Mouse (Mus musculus) brain, adult 10 weeks (tissue): ENCODE data around the gene Olfr1000. TPM values are rescaled to one million over a fixed set of nuclear protein-coding genes. Genes with fewer than 3 reads are reported as not detected.

ENCODE experiments used
- polyA plus RNA-seq: library from polyadenylated mRNA; stranded (reverse); fragments of 350-450 nt; fragmentation: Illumina TruSeq; extraction: RNeasy Lipid Tissue Mini Kit (QIAGEN cat#74804); gene quantifications from one replicate; pipeline ENCODE4 v1.2.3, GENCODE M21; 2015; ENCODE audit warnings: low read depth, low replicate concordance

Olfr1000 gene
- polyA plus RNA-seq: not detected

GRCm38 (mm10) chr2:85611803-85612202 lies at the start of gene Olfr1000:
Gene Olfr1000 (minus strand): TSS chr2:85611903.

DNA sequence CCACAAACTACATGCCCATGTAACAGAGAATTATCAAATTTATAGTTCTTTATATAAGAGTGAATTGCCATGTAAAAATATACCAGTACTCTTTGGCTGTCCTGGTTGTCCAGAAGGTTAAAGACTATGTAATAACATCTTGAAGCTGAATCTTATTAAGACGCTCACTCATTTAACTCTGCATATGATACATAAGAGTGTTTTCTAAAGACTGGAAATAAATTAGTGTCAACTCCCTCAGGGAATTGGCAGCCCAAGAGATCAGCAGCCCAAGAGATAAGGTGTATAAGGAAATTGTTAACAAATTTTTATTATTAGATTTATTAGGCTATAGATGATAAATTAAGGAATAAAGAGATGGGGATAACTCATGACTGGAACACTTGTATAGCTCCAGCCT lies 38.9 kb upstream of the Olfr1000 start, which contains the start of gene Olfr1002:
Olfr1002 (minus strand) TSS at position 101 of the 400 bp plus-strand sequence.

DNA sequence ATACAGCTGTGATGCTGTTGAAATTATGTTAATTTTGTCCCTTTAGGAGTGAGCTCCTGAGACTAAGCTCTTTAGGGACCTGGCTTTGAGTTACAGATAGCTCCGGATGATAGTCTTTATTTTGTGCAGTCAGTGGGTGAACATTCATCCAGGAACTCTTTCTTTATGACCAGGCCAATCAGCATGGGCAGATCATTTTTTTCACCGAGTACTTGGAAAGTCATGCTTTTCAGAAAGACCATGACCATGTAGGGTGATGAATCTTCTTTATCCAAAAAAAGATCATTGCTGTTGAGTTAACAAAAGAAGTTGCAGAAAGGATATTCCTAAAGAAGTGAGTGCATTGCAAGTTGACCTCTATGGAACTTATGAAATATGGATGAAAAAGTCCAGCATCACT lies 23.1 kb downstream of the Olfr1000 start, which contains the start of gene Olfr998:
Olfr998 (plus strand) TSS at position 301 of the 400 bp plus-strand sequence.

DNA sequence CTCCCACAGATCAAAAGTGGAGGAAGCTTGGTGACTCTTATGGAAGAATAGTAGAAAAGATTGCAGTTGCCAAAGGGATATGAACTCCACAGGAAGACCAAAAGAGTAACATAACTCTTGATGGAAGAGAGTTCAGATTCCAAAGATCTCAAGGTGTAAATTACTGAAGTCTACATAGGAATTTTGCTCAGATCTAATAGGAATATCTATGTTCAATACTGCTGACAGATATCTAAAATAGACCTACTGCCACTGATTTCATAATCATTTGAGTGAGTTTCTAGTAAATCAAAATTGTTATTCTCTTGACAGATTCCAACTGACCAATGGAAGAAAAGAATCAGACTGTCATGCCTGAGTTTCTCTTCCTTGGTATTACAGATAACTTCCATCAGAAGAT lies 32.8 kb downstream of the Olfr1000 start, which contains the start of gene Olfr996:
Olfr996 (plus strand) TSS at position 301 of the 400 bp plus-strand sequence.

Other genes starting within 250 kb of the Olfr1000 start
- not detected for gene Olfr988, start 248.7 kb downstream of the Olfr1000 start, polyA plus RNA-seq
- gene Olfr992, start 202.4 kb downstream of the Olfr1000 start, polyA plus RNA-seq: not detected
- gene Olfr993, start 197.0 kb downstream of the Olfr1000 start, polyA plus RNA-seq: not detected
- gene Olfr994, start 175.5 kb downstream of the Olfr1000 start, polyA plus RNA-seq: not detected
- gene Olfr995, start 168.3 kb downstream of the Olfr1000 start, polyA plus RNA-seq: not detected
- gene 4833423E24Rik, start 92.9 kb downstream of the Olfr1000 start, polyA plus RNA-seq: 0.19 TPM
- gene Olfr996, start 32.7 kb downstream of the Olfr1000 start, polyA plus RNA-seq: not detected
- not detected for gene Olfr998, start 23.0 kb downstream of the Olfr1000 start, polyA plus RNA-seq
- gene Olfr1002, start 38.8 kb upstream of the Olfr1000 start, polyA plus RNA-seq: not detected
- gene Olfr154, start 52.6 kb upstream of the Olfr1000 start, polyA plus RNA-seq: not detected
- not detected for gene Olfr1006, start 66.9 kb upstream of the Olfr1000 start, polyA plus RNA-seq
- gene Olfr1008, start 77.5 kb upstream of the Olfr1000 start, polyA plus RNA-seq: not detected
- gene Olfr1009, start 103.5 kb upstream of the Olfr1000 start, polyA plus RNA-seq: not detected
- not detected for gene Olfr1012, start 150.9 kb upstream of the Olfr1000 start, polyA plus RNA-seq
- gene Olfr1013, start 155.2 kb upstream of the Olfr1000 start, polyA plus RNA-seq: not detected
- not detected for gene Olfr1014, start 160.8 kb upstream of the Olfr1000 start, polyA plus RNA-seq
- not detected for gene Olfr1015, start 170.1 kb upstream of the Olfr1000 start, polyA plus RNA-seq
- gene Olfr1016, start 190.6 kb upstream of the Olfr1000 start, polyA plus RNA-seq: not detected
- not detected for gene Olfr1018, start 206.6 kb upstream of the Olfr1000 start, polyA plus RNA-seq
- gene Olfr1019, start 233.6 kb upstream of the Olfr1000 start, polyA plus RNA-seq: not detected
- gene Olfr1020, start 235.1 kb upstream of the Olfr1000 start, polyA plus RNA-seq: not detected